Mouse (Mus musculus) ES-CJ7 (cell line): ENCODE measurements around the gene Smco2.

ENCODE experiments used
- DNase-seq: peaks from one replicate; pipeline ENCODE4 v3.0.0; 2011; ENCODE audit warnings: low read depth, low spot score

The Smco2 gene

DNA sequence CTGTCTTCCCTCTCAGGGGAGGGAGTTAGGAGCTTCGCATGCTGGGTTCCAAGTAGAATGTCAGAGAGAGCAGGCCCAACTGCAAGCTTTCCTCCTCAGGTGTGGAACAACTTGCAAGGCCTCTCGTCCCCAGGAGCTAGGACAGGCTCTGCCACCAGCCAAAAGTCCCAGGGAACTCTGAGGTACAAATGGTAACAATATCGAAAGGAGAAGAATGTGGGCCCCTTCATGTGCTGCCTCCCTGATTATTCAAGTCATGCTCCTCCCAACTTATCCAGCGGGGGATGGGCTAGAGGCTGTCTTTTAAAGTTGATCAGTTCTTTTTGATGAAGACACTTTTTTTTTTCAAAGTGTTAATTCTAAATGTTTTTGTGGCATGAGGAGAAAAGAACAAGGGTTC is at the start of gene Smco2:
Smco2 (plus strand) TSS at position 55 of the 400 bp plus-strand sequence.
- DNase-seq, result no peak

- DNase-seq, result no peak
Observed at GRCm38 (mm10) chr6:146809991-146810390, 39.9 kb upstream of the Smco2 start.

DNA sequence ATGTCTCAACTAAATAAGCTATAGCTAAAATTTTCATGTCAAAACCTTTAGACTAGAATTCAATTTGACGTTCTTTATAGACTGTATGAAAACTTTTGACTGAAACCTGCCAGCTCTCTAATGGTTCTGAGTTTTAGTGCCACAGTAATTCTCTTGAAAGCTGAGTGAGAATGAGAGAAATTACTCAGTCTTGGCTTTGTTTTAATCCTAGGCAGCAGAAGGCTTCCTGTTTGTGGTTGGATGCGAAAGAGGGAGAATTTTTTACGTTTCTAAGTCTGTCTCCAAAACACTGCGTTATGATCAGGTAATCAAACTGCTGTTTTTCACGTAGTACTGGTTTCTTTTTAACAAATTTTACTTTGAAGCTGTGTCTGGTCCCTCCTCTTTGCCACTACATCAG is 36.9 kb upstream of the Smco2 start:
- DNase-seq, result no peak

DNA sequence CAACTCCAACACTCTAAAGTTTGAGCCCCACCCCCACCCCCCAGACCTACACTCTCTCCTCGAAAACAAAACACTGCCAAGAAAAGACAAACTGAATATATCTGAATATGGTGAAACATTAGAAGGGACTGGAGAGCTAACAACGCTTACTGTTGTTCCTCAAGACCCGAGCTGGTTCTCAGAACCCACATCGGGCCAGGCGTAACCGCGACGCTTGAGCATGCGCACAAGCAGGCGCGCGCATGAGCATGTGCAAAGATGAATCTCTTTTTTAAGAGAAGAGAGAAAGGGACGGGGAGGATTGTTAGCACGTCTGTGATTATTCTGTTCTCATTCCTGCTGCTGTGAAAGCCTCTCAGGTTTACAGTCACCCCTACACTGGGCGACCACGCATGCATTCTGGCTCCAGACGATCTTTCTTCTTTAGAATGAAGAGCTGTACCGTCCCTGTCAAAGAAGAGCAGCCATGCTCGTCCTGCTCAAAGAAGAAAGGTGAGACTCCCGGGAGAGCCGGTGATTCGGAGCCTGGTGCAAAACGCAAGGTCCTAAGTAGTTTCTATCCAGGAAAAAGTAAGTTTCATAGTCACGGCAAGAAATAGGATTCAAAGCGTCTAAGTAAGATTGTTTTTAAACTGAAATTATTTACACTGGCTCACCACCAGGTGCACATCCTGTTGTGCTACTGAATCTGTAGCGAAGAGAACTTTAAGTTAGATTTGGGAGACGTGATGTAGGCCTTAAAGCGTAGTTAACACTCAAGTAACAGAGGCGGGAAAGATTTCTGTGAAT is 29.5 kb upstream of the Smco2 start:
- peak; percentile 35 for DNase-seq

- no peak for DNase-seq
Observed at GRCm38 (mm10) chr6:146821958-146822357, 27.9 kb upstream of the Smco2 start.

- peak; percentile 68 for DNase-seq
Observed at GRCm38 (mm10) chr6:146824727-146825486, 25.0 kb upstream of the Smco2 start.

GRCm38 (mm10) chr6:146825487-146825773 is 24.5 kb upstream of the Smco2 start:
- DNase-seq, result no peak

GRCm38 (mm10) chr6:146831320-146831719 is 18.6 kb upstream of the Smco2 start:
- DNase-seq, result no peak

GRCm38 (mm10) chr6:146833485-146834314 is 16.2 kb upstream of the Smco2 start:
- peak; percentile 66 for DNase-seq

DNA sequence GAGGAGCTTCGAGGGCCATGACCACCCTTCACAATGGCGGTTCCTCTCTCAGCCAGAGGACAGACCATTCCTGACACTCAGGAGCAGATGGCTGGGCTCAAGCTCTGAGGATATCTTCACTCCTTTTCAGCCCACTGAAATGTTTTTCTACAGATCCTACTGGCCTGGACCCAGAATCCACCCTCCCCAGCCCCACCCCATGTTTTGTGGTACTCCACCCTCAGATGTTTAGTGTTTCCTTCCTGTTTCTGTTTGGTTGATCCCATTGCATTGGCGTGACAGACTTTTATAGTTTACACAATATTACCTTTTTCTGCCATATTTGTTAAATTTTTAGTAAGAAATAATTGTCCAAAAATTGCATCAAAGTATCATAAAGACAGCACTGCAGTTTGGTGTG is 15.6 kb upstream of the Smco2 start:
- no peak for DNase-seq

- no peak for DNase-seq
Observed at GRCm38 (mm10) chr6:146835784-146836183, 14.1 kb upstream of the Smco2 start.

- DNase-seq, result no peak
Observed at GRCm38 (mm10) chr6:146837316-146837715, 12.6 kb upstream of the Smco2 start.

DNA sequence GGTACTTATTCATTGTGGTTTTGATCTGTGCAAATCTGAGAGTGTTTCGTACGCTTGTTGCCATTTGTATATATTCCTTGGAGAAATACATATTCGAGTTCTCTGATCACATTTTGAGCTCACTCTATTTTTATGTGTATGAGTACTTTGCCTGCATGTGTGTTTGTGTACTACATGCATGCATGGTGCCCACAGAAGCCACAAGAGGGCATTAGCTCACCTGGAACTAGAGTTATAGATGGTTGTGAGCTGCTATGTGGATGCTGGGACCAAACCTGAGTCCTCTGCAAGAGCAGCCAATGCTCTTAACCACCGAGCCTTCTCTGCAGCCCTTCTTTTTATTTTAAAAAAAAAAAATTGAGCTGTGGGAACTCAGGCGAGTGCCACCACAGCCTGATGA is 11.5 kb upstream of the Smco2 start:
- no peak for DNase-seq

DNA sequence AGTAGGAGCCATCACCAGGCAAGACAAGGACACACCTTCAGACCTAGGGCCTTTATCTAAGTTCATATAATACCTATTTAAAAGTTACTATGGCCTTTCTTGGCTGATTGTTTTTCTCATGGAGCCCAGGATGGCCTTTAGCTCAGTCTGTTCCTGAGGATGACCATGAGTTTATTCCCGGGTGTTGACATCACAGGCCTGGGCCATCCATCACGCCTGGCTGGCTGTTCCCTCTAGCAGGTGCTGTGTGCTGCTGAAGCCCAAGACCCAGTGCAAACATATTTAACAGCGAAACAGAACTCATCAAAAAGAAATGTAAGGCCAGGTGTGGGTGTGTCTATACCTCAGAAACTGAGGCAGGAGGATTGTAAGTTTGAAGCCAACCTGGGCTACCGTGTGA is 11.0 kb upstream of the Smco2 start:
- DNase-seq, result no peak

DNA sequence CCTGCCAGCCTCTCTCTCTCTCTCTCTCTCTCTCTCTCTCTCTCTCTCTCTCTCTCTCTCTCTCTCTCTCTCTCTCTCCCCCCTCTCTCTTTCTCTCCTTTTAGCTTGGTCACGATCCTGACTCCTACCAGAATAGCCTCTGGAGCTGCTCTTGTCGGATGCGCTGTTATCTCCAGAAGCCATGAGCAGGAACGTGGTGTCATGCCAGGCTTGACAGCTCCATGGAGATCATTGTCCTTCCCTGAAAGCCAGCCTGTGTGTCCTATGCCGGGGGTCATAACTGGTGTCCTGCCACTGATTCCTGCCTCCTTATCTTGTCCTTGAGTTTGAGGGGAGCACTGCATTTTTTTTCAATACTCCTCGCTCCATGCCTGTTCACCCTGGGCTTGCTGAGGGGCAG is 5.0 kb upstream of the Smco2 start:
- no peak for DNase-seq

DNA sequence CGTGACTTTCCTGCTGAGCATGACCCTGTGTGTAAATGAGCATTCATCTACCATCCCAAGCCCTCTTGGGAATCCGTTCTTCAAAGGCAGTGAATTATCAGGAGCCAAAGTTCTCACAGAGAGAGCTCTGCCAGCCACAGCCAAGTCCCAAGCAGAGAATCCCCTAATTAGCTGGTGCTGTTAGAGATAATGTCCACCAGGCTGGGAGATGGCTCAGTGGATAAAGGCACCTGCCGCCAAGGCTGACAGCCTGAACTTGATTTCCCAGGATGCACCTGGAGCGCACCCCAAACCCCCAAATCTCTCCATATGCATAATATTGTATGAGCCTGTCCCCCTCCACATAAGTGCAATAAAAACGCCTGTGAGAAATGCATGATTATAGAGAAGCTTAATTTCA is 4.6 kb upstream of the Smco2 start:
- DNase-seq, result no peak

DNA sequence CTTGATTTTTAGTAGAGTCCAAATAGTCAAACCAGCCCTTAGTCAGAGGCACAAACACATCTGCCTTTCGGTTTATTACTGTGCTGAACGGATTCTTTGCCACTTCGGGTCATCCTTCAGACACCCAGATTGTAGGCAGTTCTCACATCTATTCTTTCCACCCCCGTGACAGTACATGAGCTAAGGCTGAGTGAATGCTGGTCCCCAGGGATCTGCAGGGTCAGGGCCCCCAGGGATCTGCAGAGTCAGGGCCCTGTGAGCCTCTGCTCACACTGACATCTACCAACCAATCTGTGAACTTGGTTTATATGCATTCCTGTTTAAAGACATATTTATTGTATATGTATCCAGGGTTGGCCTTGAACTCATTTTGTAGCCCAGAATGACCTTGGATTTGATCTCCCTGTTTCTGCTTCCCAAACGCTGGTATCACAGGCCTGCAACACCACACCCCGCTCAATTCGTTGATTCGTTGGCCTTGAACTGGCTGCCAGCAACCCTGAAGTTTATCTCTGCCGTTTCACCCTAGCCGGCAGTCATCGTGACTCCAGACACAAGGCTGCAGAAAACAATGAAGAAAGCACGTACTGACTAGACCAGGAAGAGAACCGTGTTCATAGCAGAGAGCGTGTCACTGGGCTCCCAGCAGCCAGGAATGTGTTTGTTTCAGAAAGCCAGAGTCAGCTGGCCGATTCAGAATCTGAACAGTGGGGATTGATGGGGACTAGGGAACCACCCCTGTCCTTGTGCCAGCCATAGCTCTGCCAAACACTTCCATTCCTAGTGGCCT is 3.7 kb upstream of the Smco2 start:
- DNase-seq, result no peak

GRCm38 (mm10) chr6:146847402-146847801 is 2.5 kb upstream of the Smco2 start:
- no peak for DNase-seq

- no peak for DNase-seq
Observed at GRCm38 (mm10) chr6:146848281-146848680, 1.6 kb upstream of the Smco2 start.

DNA sequence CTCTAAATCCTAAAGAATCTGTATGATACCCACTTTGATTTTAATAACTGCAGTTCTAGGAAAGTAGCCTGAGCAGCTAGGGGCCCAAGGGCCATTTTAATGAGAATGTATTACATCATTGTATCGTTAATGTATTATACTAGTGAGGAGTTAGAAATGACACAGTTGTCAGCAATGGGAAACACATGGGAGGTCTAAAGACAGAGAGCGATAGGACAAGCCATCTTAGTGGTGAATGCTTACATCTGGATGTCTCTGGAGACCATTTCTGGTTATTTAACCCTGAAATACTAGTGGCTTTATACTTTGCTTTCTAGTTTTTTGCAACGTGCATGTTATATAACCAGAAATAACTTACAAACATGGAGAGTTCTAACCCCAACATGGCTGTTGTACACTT is 2.0 kb downstream of the Smco2 start:
- DNase-seq, result no peak

GRCm38 (mm10) chr6:146852739-146853138 is 2.8 kb downstream of the Smco2 start:
- no peak for DNase-seq

DNA sequence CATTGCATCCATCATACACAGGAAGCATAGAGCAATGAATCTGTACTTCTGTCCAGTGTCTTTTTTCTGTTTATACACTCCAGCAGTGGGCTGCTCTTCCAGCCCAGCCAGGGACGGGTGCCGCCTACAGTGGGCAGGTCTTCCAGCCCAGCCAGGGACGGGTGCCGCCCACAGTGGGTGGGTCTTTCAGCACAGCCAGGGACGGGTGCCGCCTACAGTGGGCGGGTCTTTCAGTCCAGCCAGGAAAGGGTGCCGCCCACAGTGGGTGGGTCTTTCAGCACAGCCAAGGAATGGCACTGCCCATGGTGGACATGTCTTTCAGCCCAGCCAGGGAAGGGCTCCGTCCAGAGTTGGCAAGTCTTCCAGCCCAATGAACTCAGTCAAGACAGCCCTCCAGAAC is 5.3 kb downstream of the Smco2 start:
- peak; percentile 96 for DNase-seq
